Mouse (Mus musculus): ENCODE measurements at regions not wholly inside any gene's neighbourhood (a gene's known extent, or its start where the extent isn't known, plus 50 kb on each side); places are given as distances from the start of the nearest gene placed in this dataset.

DNA sequence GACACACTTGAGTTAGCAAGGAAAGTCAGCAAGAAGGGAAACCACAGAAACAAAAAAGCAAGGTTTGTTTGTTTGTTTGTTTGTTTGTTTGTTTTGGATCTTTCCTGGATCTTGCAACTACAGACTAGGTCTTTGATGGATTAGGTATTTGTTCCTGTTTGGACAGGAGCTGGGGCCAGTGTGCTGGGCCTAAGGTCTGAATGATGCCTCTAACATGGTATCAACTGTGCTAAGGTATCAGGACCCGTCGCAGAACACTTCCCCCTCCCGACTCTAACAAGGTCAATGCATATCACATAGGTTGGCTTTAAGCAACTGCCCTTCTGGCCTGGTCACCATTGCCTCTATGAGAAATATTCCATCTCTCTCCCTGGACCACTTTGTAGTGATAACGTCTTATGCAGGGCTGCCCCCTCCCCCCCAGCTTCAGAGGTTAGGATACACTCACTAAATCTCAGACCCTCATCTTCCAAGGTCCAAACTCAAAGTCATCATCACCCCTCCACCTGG is 103.3 kb upstream of the Cpsf6 start:
- Histone ChIP-seq H3K36me3 (ENCODE audit: insufficient read depth, low read length) (no peaks in the 10 kb centered on the region), H3K9ac (replicated peaks; ENCODE audit: low read length, poor library complexity, severe bottlenecking) (no peak overlapping the region), H3K27ac (ENCODE audit: low read depth, low read length) (no peak overlapping the region), H3K27me3 (ENCODE audit: insufficient read depth, low read length) (no peaks in the 10 kb centered on the region), H3K4me3 (ENCODE audit: low read depth, low read length) (no peak overlapping the region), H3K9me3 (ENCODE audit: low read length) (no peaks in the 10 kb centered on the region), H3K4me2 (ENCODE audit: low read depth, low read length, poor library complexity, severe bottlenecking) (no peak overlapping the region), H3K4me1 (ENCODE audit: insufficient read depth, low read length) (no peaks in the 10 kb centered on the region)
- ATAC-seq (ENCODE audit: low FRiP score) (no peak), DNase-seq (ENCODE audit: low spot score) (no peak)
- TF ChIP-seq CTCF (IDR thresholded peaks at IDR 0.05) = no peak
- WGBS = 99% methylated on average over 4 of the region's 4 CpGs

DNA sequence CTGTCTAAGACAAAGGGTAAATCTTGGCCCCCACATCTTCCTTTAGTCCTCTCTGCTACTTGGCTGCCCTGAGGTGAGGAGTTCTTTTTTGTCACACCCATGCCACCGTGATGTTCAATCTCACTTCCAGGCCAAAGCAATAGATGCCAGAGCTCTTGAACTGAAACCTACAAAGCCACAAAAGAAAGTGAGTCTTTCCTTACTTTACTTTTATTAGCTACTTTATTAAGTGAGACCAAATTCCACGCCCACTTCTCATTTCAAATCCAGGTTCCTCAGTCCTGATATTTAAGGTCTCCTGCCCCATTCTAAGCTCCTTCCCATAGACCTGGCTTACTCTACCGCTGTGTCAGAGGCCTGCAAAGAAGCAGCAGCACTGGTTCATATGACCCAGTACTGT is 102.5 kb upstream of the Cpsf6 start:
- 87% methylated on average over 3 of the region's 3 CpGs for whole genome bisulfite sequencing
- Histone ChIP-seq H3K4me3 (ENCODE audit: low read depth, low read length) (no peak overlapping the region), H3K27me3 (ENCODE audit: insufficient read depth, low read length) (no peaks in the 10 kb centered on the region), H3K4me2 (ENCODE audit: low read depth, low read length, poor library complexity, severe bottlenecking) (no peak overlapping the region), H3K9me3 (ENCODE audit: low read length) (no peaks in the 10 kb centered on the region), H3K4me1 (ENCODE audit: insufficient read depth, low read length) (0 out of 2 replicates have a peak, but pooled peaks cover 4% of the 10 kb centered on the region), H3K9ac (replicated peaks; ENCODE audit: low read length, poor library complexity, severe bottlenecking) (no peak overlapping the region), H3K36me3 (ENCODE audit: insufficient read depth, low read length) (no peaks in the 10 kb centered on the region), H3K27ac (ENCODE audit: low read depth, low read length) (no peak overlapping the region)
- DNase-seq (ENCODE audit: low spot score) (no peak), ATAC-seq (ENCODE audit: low FRiP score) (no peak)
- TF ChIP-seq CTCF (IDR thresholded peaks at IDR 0.05) = no peak

DNA sequence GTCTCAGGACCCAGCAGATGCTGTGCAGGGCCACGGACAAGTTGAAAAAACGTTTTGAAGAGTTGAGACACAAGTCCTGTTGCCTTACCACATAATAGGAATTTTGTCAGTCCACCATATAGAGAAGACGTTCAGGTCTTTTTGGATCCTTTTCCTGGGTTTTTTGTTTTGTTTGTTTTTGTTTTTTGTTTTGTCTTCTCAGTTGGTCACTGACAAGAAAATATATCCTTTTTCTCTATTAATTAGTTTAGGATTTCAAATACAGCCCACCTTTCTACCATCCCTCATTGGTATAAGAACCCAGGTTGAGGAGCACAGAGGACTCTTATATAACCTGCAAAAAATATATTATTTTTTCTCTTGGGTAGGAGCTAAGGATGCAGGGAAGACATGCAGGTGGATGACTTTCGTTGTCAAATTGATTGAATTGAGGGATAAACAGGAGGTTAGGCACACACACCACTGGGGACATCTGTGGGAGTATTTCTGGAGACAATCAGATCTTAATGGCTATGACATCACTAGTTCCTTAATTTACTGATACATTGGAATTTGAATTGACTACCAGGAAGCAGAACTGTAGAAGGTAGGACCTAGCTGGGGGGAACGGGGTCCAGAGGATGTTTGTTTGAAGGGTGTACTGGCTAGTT is 101.7 kb upstream of the Cpsf6 start:
- H3K9me3 ChIP-seq (ENCODE audit: low read length) = no peaks in the 10 kb centered on the region
- 76% methylated on average over 5 of the region's 5 CpGs for WGBS
- TF ChIP-seq CTCF (IDR thresholded peaks at IDR 0.05) = no peak
- DNase-seq (ENCODE audit: low spot score) (no peak), ATAC-seq (ENCODE audit: low FRiP score) (no peak)
- no peak overlapping the region for H3K27ac ChIP-seq (ENCODE audit: low read depth, low read length)
- no peak overlapping the region for H3K4me2 ChIP-seq (ENCODE audit: low read depth, low read length, poor library complexity, severe bottlenecking)
- no peak overlapping the region for H3K4me3 ChIP-seq (ENCODE audit: low read depth, low read length)
- H3K27me3 ChIP-seq (ENCODE audit: insufficient read depth, low read length) = no peaks in the 10 kb centered on the region
- H3K9ac ChIP-seq (replicated peaks; ENCODE audit: low read length, poor library complexity, severe bottlenecking) = no peak overlapping the region
- no peaks in the 10 kb centered on the region for H3K36me3 ChIP-seq (ENCODE audit: insufficient read depth, low read length)
- 0 out of 2 replicates have a peak, but pooled peaks cover 4% of the 10 kb centered on the region for H3K4me1 ChIP-seq (ENCODE audit: insufficient read depth, low read length)

DNA sequence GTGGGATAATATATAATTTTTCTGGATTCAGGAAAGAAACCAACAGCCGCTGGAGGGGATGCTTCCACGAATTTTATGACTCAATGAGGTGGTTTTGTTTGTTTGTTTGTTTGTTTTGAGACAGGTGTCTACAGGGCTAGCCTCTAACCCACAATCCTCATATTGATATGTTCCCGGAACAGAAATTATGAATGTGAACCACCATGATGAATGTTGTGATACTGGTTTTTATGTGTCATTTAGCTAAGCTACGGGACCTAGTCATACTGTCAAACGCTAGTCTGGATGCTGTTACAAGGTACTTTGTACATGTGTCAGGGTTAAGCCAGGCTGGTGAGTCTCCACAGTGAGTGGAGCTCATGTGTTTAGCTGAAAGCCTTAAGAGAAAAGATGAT is 100.6 kb upstream of the Cpsf6 start:
- Histone ChIP-seq H3K4me2 (ENCODE audit: low read depth, low read length, poor library complexity, severe bottlenecking) (no peak overlapping the region), H3K4me3 (ENCODE audit: low read depth, low read length) (no peak overlapping the region), H3K27me3 (ENCODE audit: insufficient read depth, low read length) (no peaks in the 10 kb centered on the region), H3K9me3 (ENCODE audit: low read length) (no peaks in the 10 kb centered on the region), H3K36me3 (ENCODE audit: insufficient read depth, low read length) (no peaks in the 10 kb centered on the region), H3K27ac (ENCODE audit: low read depth, low read length) (no peak overlapping the region), H3K4me1 (ENCODE audit: insufficient read depth, low read length) (0 out of 2 replicates have a peak, but pooled peaks cover 4% of the 10 kb centered on the region), H3K9ac (replicated peaks; ENCODE audit: low read length, poor library complexity, severe bottlenecking) (no peak overlapping the region)
- ATAC-seq (ENCODE audit: low FRiP score) (no peak), DNase-seq (ENCODE audit: low spot score) (no peak)
- 86% methylated on average over 5 of the region's 5 CpGs for WGBS
- TF ChIP-seq CTCF (IDR thresholded peaks at IDR 0.05) = no peak

DNA sequence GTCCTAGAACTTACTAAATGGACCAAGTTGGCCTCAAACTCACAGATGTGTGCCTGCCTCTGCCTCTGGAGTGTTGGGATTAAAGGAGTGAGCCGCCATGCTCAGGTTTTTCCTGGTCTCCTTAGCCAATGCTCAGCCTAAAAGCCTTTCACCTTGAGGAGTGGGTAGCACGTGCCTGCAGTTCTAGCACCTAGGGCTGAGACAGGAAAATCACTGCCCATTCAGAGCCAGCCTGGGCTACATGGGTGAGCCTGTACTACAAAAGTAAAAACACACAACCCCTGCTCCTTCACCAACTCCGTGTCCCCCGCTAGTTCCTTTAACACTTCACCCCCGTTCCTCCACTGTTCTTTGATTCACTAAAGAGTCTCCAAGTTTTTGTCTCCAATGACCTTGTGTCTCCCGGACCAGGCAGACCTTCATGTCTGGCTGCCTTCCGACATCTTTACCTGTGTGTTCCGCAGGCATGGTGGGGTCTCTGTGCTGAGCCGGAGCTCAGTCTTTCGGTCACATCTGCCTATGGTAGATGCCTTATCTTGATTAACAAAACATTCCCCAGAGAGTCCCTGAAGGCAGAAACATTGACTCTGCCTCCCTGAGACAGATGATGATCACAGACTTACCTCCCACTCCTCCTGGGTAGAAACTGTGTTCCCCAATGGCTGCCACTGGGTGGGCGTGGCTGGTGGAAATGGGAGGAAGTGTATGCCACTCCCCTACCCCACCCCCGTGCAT is 100.1 kb upstream of the Cpsf6 start:
- H3K4me1 ChIP-seq (ENCODE audit: insufficient read depth, low read length) = 0 out of 2 replicates have a peak, but pooled peaks cover 4% of the 10 kb centered on the region
- ATAC-seq (ENCODE audit: low FRiP score) (no peak), DNase-seq (ENCODE audit: low spot score) (no peak)
- no peaks in the 10 kb centered on the region for H3K36me3 ChIP-seq (ENCODE audit: insufficient read depth, low read length)
- no peaks in the 10 kb centered on the region for H3K9me3 ChIP-seq (ENCODE audit: low read length)
- H3K4me3 ChIP-seq (ENCODE audit: low read depth, low read length) = no peak overlapping the region
- no peak overlapping the region for H3K4me2 ChIP-seq (ENCODE audit: low read depth, low read length, poor library complexity, severe bottlenecking)
- no peak overlapping the region for H3K27ac ChIP-seq (ENCODE audit: low read depth, low read length)
- H3K27me3 ChIP-seq (ENCODE audit: insufficient read depth, low read length) = no peaks in the 10 kb centered on the region
- 92% methylated on average over 12 of the region's 12 CpGs for WGBS
- TF ChIP-seq CTCF (IDR thresholded peaks at IDR 0.05) = no peak
- no peak overlapping the region for H3K9ac ChIP-seq (replicated peaks; ENCODE audit: low read length, poor library complexity, severe bottlenecking)

DNA sequence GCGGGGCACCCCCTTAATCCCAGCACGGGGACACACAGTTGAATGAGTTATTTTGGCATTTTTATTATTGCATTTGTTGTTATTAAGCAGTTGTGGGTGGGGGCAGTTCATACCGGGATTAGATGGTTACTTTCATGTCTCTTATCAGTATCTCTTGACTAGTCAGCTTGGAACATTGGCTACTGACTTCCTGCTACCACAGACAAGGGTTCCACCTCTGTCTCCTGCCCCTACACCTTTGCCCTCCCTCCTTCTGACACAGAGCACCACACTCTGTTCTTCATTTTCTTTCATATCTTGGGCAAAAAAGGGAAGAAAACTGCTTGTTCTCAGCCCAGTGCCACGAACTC is 99.1 kb upstream of the Cpsf6 start:
- H3K4me1 ChIP-seq (ENCODE audit: insufficient read depth, low read length) = 0 out of 2 replicates have a peak, but pooled peaks cover 4% of the 10 kb centered on the region
- no peaks in the 10 kb centered on the region for H3K27me3 ChIP-seq (ENCODE audit: insufficient read depth, low read length)
- WGBS = 67% methylated on average over 4 of the region's 4 CpGs
- H3K4me2 ChIP-seq (ENCODE audit: low read depth, low read length, poor library complexity, severe bottlenecking) = no peak overlapping the region
- H3K27ac ChIP-seq (ENCODE audit: low read depth, low read length) = no peak overlapping the region
- DNase-seq (ENCODE audit: low spot score) = no peak
- TF ChIP-seq CTCF (IDR thresholded peaks at IDR 0.05) = no peak
- ATAC-seq (ENCODE audit: low FRiP score) = no peak
- no peak overlapping the region for H3K9ac ChIP-seq (replicated peaks; ENCODE audit: low read length, poor library complexity, severe bottlenecking)
- no peaks in the 10 kb centered on the region for H3K36me3 ChIP-seq (ENCODE audit: insufficient read depth, low read length)
- no peaks in the 10 kb centered on the region for H3K9me3 ChIP-seq (ENCODE audit: low read length)
- H3K4me3 ChIP-seq (ENCODE audit: low read depth, low read length) = no peak overlapping the region

Measured in midbrain, postnatal 0 days (tissue).